Mouse (Mus musculus) bone marrow macrophage, adult 2 months (primary cell): Measurements from ENCODE around the gene Evi5. TPM values are rescaled to one million over a fixed set of nuclear protein-coding genes. Genes with fewer than 3 reads are reported as not detected.

Experiments
- H3K27ac ChIP-seq: 2 replicates; pipeline ENCODE4 v1.5.1; 2012; ENCODE audit warnings: low read depth, low read length; ENCODE audit not compliant: insufficient read depth
- H3K4me1 ChIP-seq: 2 replicates; pipeline ENCODE4 v1.6.1; 2012; ENCODE audit warnings: low read length; ENCODE audit not compliant: control insufficient read depth, insufficient read depth
- H3K4me3 ChIP-seq: 2 replicates; pipeline ENCODE4 v1.5.1; 2012; ENCODE audit warnings: mild to moderate bottlenecking, low read length, moderate library complexity; ENCODE audit not compliant: insufficient read depth
- CTCF ChIP-seq: IDR thresholded peaks from 2 replicates; pipeline ENCODE4 v1.5.1; 2012; ENCODE audit warnings: low read depth, mild to moderate bottlenecking, low read length, moderate library complexity
- POLR2A ChIP-seq: IDR thresholded peaks from 2 replicates; pipeline ENCODE4 v1.6.1; 2012; ENCODE audit warnings: mild to moderate bottlenecking, low read depth, low read length, borderline replicate concordance
- polyA plus RNA-seq: library from polyadenylated mRNA; stranded (reverse); fragments of >200 nt; gene quantifications from 2 replicates; pipeline ENCODE4 v1.2.4, GENCODE M21; 2012; ENCODE audit not compliant: missing spikeins, insufficient read depth, insufficient read length

Evi5 gene
- polyA plus RNA-seq, 1 experiment: 30.7 TPM

DNA sequence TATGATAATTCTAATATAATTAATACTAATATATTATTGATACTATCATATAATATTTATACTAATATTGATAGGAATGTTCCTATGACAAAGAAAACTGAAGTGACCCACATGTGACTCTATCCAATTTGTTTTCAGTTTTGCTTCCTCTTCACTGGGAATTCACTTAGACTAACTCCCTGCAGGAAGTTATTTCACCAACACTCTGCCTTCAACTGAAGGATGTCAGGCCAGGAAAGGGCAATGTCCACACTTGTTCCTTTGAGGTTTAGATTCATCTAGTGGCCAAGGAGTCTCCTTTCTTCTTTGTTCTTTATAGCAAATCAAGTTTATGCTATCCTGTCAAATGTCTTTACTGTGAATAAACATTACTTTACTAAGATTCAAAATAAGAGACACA, 111.2 kb downstream of the Evi5 start:
- H3K4me3 ChIP-seq: no peak overlapping the region
- H3K27ac ChIP-seq: no peak overlapping the region
- peaks cover 6% of the 10 kb centered on the region; the same call in 1 of the 2 replicates for H3K4me1 ChIP-seq
- TF ChIP-seq POLR2A (no peak), CTCF (no peak)

DNA sequence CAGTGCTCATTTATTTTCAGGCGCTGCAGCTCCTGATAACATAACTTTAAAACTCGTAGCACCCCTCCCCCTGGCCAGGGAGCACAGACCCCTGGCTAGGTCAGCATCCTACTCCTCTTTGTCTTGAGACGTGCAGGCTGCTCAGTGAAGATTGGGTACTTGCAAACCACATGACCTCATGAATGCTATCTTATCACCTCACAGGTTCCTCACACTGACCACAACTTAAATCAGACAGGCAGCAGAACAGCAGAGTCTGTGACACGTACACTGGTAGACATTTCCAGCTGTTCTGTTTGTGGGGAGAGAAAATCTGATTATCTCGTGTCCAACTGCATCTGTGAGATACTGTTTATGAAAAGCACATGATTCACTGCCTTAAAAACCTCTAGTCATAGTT, 115.8 kb downstream of the Evi5 start:
- TF ChIP-seq CTCF: no peak
- no peak overlapping the region for H3K4me3 ChIP-seq

DNA sequence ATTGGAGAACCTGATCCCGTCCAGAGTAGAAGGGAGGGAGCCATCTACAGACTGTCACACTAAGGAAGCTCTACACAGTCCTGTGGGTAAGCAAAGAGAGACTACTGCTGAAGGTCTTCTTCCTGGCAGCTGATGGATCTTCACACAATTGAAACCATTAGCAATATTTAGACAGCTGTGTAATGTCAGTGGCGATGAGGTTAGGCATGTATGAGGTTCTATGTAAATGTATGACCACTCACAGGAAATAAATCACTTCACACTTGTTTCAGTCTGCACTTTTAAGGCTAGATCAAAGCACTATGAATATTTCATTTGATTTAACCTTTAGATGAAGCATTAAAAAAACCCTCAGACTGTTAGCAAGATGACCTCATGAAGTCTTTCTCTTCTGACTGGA, 118.8 kb downstream of the Evi5 start:
- H3K4me3 ChIP-seq: no peak overlapping the region
- H3K27ac ChIP-seq: no peak overlapping the region
- H3K4me1 ChIP-seq: peaks cover 20% of the 10 kb centered on the region
- TF ChIP-seq POLR2A: no peak
- TF ChIP-seq CTCF: no peak

More for the DNA sequence above, 115.8 kb downstream of the Evi5 start:
- H3K4me1 ChIP-seq: peaks cover 16% of the 10 kb centered on the region
- H3K27ac ChIP-seq: no peak overlapping the region

DNA sequence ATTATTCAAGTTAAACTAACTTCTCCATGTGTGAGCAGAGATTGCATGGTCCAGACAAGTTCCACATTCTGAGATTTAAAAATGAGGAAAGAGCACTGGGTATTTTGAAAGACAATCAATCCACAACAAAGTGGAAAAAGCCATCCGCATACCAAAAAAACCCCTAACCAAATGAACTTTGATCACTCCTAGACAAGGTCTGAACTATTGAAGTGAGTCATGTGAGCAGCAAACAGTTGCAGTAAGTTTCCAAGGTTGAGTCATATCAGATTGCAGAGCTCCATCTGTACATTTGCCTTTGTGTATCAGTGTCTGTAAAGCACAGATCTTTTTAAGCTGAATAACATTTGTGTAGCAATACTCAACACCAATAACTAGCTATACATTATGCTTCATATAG, 120.2 kb downstream of the Evi5 start:
- TF ChIP-seq POLR2A: no peak
- no peak for TF ChIP-seq CTCF
- Histone ChIP-seq H3K4me3 (no peak overlapping the region), H3K4me1 (peaks cover 27% of the 10 kb centered on the region), H3K27ac (peak overlapping the region; percentile 46; the same call in 1 of the 2 replicates)

GRCm38 (mm10) chr5:107753656-107754055, 121.3 kb downstream of the Evi5 start:
- no peak for TF ChIP-seq POLR2A
- no peak for TF ChIP-seq CTCF
- H3K4me3 ChIP-seq: no peak overlapping the region
- H3K27ac ChIP-seq: no peak overlapping the region
- H3K4me1 ChIP-seq: peaks cover 32% of the 10 kb centered on the region

DNA sequence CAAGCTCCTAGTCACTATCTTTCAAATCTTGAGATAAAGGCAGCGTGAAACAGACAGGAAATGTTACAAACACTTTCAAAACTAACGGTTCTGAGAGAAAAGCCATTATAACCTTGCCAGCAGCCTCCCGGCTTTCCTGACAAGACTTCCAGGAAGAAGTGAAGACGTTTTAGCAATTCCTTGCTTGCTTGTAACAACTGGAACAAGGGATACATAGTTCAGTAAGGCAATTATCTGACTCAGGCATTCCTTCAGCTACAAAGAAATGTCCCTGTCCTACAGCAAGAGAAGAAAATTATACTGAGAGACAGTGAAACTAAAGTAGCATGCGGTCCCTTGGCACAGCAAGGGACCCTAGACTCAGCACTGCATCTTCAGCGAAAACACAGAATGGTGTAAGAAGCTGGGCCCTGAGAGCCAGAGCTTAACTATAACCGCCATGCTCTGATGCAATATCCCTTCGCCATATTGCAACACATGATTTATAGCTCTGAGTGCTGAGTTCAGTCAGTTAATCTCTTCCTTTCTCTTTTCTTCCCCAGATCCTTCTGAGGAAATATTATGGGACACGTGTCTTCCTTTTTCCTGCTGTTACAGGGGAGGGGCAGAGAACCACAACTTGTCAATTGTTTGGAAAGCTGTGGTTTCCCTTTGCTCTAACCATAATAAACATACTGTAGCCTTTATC, 125.5 kb downstream of the Evi5 start:
- H3K27ac ChIP-seq: peak overlapping the region; percentile 58

GRCm38 (mm10) chr5:107739023-107739422, 135.9 kb downstream of the Evi5 start:
- H3K4me1 ChIP-seq: no peaks in the 10 kb centered on the region
- no peak for TF ChIP-seq POLR2A
- TF ChIP-seq CTCF: no peak
- H3K27ac ChIP-seq: no peak overlapping the region
- H3K4me3 ChIP-seq: no peak overlapping the region

More for the DNA sequence above, 125.5 kb downstream of the Evi5 start:
- H3K4me1 ChIP-seq: peaks cover 19% of the 10 kb centered on the region
- no peak for TF ChIP-seq CTCF
- TF ChIP-seq POLR2A: no peak
- H3K4me3 ChIP-seq: no peak overlapping the region

DNA sequence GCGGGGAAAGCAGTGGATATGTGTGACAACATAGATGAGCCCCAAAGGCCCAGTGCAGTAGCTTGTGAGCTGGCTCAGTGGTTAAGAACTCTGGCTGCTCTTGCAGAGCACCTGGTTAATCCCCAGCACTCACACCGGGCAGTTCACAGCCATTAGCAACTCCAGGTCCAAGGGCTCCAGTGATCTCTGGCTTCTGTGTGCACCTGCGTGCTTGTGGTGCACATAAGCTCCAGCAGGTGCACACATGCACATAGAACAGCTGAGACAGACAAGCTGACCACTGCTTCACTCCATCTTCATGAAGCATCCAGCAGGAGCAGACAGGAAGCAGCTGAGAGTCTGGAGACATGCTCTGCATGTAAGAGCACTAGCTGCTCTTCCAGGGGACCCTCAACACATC, 136.6 kb downstream of the Evi5 start:
- no peak overlapping the region for H3K4me3 ChIP-seq
- no peak overlapping the region for H3K27ac ChIP-seq
- TF ChIP-seq POLR2A: no peak
- TF ChIP-seq CTCF: no peak
- H3K4me1 ChIP-seq: no peaks in the 10 kb centered on the region

DNA sequence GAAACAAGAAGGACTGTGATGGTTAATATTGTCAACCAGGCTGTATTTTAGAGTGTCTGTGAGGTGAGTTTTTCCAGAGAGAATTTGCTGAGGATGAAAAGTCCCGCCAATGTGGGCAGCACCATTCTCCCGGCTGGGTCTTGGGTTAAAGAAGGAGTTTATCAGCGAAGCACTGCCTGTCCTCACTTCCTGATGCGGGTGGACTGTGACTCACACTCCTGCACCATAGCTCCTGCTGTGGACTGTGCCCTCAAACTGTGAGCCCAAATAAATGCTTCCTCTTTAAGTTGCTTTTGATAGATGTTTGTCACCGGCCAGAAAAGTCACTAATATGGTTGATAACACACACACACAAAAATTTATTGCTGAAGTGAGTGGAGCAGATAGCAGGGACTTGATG, 138.7 kb downstream of the Evi5 start:
- no peak for TF ChIP-seq POLR2A
- no peak for TF ChIP-seq CTCF
- H3K4me3 ChIP-seq: no peak overlapping the region
- no peak overlapping the region for H3K27ac ChIP-seq
- no peaks in the 10 kb centered on the region for H3K4me1 ChIP-seq

DNA sequence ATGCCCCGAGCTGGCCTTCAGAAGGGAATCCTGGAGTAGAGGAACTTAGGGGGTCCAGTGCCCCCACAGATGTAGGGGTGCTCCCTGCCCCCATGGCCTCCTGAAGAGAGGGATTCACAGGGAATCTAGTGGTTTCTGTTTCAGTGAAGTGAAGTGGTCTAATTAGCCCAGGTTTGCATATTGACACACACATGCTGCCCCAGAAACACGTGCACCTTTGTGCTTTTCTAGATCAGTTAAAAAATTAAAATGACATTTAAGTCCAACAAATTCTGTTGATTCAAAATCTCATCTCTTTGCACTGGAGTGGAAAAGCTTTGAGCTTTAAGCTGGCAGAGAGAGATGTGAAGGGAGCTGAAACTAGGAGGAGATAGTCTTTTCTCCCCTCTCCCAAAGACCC, 143.1 kb downstream of the Evi5 start:
- no peaks in the 10 kb centered on the region for H3K4me1 ChIP-seq
- TF ChIP-seq CTCF (no peak), POLR2A (no peak)
- H3K4me3 ChIP-seq: no peak overlapping the region
- H3K27ac ChIP-seq: no peak overlapping the region
